Mouse (Mus musculus) bone marrow, adult 2 months (tissue): ENCODE measurements around the gene Grin2c.

ENCODE experiments used
- CTCF ChIP-seq: fragments of 200-500 bp; IDR thresholded peaks from 2 replicates; pipeline ENCODE4 v1.5.1; 2011; ENCODE audit warnings: low read length, control low read depth; ENCODE audit not compliant: control insufficient read depth, insufficient read depth
- POLR2A ChIP-seq: fragments of 200-500 bp; IDR thresholded peaks from 2 replicates; pipeline ENCODE4 v1.6.1; 2011; ENCODE audit warnings: low read depth, mild to moderate bottlenecking, control low read depth, low read length, borderline replicate concordance; ENCODE audit not compliant: control insufficient read depth

GRCm38 (mm10) chr11:115208126-115208525 is 58.9 kb downstream of the Grin2c start:
- TF ChIP-seq CTCF, result no peak
- no peak for TF ChIP-seq POLR2A
